Mouse (Mus musculus): ENCODE data around the gene Rnf114. TPM values are rescaled to one million over a fixed set of nuclear protein-coding genes. Genes with fewer than 3 reads are reported as not detected.

Rnf114 gene
- polyA plus RNA-seq, 1 experiment = 101 TPM

- peak; percentile 30; the same call in 1 of the 2 replicates for TF ChIP-seq CTCF (IDR thresholded peaks at IDR 0.05; ENCODE audit: borderline replicate concordance, insufficient read depth, low read depth, low read length)
- TF ChIP-seq POLR2A (IDR thresholded peaks at IDR 0.05; ENCODE audit: borderline replicate concordance, insufficient read depth, low read length) = no peak
Measured at GRCm38 (mm10) chr2:167450647-167451046, 41.8 kb upstream of the Rnf114 start.

DNA sequence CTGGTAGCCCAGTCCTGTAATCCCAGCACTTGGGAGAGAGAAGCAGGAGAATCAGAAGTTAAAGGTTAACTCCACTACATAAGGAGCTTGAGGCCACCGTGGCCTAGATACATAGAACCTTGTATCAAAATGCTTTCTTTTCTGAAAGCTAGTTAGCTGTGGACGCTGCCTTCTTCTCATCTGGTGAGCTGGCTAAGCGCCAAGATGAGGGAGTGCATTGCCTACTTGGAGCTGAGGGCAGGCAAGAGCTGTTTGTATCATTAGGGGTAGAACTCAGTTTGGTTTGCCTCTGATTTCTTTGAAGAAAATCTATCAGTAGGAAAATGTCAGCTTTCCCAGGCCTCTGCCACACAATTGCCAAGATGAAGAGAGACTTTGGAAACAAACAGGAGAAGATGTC lies 38.6 kb upstream of the Rnf114 start:
- DNase-seq = peak; percentile 64 to 70

More at GRCm38 (mm10) chr2:167450647-167451046, 41.8 kb upstream of the Rnf114 start:
- no peaks in the 10 kb centered on the region for H3K27me3 ChIP-seq (ENCODE audit: control insufficient read depth, insufficient read depth, low read length)
- H3K4me3 ChIP-seq (replicated peaks; ENCODE audit: insufficient read depth, low read depth, low read length) = no peak overlapping the region
- H3K4me1 ChIP-seq (ENCODE audit: control insufficient read depth, insufficient read depth, low read length) = peaks cover 56% of the 10 kb centered on the region
- H3K27ac ChIP-seq (ENCODE audit: insufficient read depth, low read length) = peak overlapping the region; percentile 82
- DNase-seq = peak; percentile 67 to 68
- 38% methylated on average over 8 of the region's 8 CpGs for WGBS

DNA sequence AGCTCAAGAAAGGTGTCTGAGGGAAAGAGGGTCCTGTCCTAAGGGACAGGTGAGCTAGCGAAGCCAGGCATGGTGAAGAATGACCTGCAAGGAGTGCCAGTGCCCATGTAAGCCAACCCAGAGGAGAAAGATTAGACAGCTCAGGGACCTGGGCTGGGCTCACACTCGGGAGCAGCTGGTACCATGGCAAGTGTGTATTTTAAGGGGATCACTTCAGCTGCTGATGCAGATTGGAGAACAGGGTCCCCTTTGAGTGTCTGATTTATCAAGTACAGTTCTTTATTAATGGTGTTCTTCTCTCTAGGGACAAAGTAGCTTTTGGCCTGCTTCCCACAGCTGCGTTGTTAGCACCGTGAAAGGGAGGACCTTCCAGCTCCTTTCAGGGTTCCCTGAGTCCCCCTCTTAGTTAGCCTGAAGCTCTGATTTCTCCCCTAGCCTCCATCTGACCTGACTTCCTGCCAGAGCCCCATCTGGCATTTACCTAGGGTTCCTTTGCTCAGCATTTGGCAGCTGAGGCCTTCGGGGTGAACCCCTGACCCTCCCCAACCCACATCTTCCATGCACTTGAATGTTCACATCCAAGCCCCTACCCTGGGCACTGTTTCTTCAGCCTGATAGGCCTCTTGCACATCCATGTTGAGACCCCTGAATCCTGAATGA lies 36.0 kb upstream of the Rnf114 start:
- no peak for TF ChIP-seq CTCF (IDR thresholded peaks at IDR 0.05; ENCODE audit: borderline replicate concordance, insufficient read depth, low read depth, low read length)
- no peak for TF ChIP-seq POLR2A (IDR thresholded peaks at IDR 0.05; ENCODE audit: borderline replicate concordance, insufficient read depth, low read length)
- peaks cover 58% of the 10 kb centered on the region for H3K4me1 ChIP-seq (ENCODE audit: control insufficient read depth, insufficient read depth, low read length)
- peak; percentile 72 to 73 for DNase-seq
- H3K27me3 ChIP-seq (ENCODE audit: control insufficient read depth, insufficient read depth, low read length) = no peaks in the 10 kb centered on the region
- WGBS = 18% methylated on average over 5 of the region's 5 CpGs
- peak overlapping the region; percentile 93 for H3K27ac ChIP-seq (ENCODE audit: insufficient read depth, low read length)
- no peak overlapping the region for H3K4me3 ChIP-seq (replicated peaks; ENCODE audit: insufficient read depth, low read depth, low read length)

More for the DNA sequence above, 38.6 kb upstream of the Rnf114 start:
- Histone ChIP-seq H3K4me1 (ENCODE audit: control insufficient read depth, insufficient read depth, low read length) (peaks cover 64% of the 10 kb centered on the region), H3K27ac (ENCODE audit: insufficient read depth, low read length) (0 out of 2 replicates have a peak overlapping the region, but pooled peaks have one; percentile 24), H3K27me3 (ENCODE audit: control insufficient read depth, insufficient read depth, low read length) (no peaks in the 10 kb centered on the region), H3K4me3 (replicated peaks; ENCODE audit: insufficient read depth, low read depth, low read length) (no peak overlapping the region)
- no peak for TF ChIP-seq POLR2A (IDR thresholded peaks at IDR 0.05; ENCODE audit: borderline replicate concordance, insufficient read depth, low read length)
- TF ChIP-seq CTCF (IDR thresholded peaks at IDR 0.05; ENCODE audit: borderline replicate concordance, insufficient read depth, low read depth, low read length) = no peak
- WGBS = 10% methylated on average over 3 of the region's 3 CpGs

GRCm38 (mm10) chr2:167457213-167457612 lies 35.2 kb upstream of the Rnf114 start:
- TF ChIP-seq POLR2A (IDR thresholded peaks at IDR 0.05; ENCODE audit: borderline replicate concordance, insufficient read depth, low read length) = peak; percentile 32; the same call in 1 of the 2 replicates
- no peak for TF ChIP-seq CTCF (IDR thresholded peaks at IDR 0.05; ENCODE audit: borderline replicate concordance, insufficient read depth, low read depth, low read length)
- peaks cover 62% of the 10 kb centered on the region for H3K4me1 ChIP-seq (ENCODE audit: control insufficient read depth, insufficient read depth, low read length)
- peak; percentile 87 to 95 for DNase-seq
- H3K27ac ChIP-seq (ENCODE audit: insufficient read depth, low read length) = peak overlapping the region; percentile 96
- 13% methylated on average over 9 of the region's 9 CpGs for WGBS
- no peak overlapping the region for H3K4me3 ChIP-seq (replicated peaks; ENCODE audit: insufficient read depth, low read depth, low read length)
- H3K27me3 ChIP-seq (ENCODE audit: control insufficient read depth, insufficient read depth, low read length) = no peaks in the 10 kb centered on the region

- TF ChIP-seq CTCF (IDR thresholded peaks at IDR 0.05; ENCODE audit: borderline replicate concordance, insufficient read depth, low read depth, low read length) (no peak), POLR2A (IDR thresholded peaks at IDR 0.05; ENCODE audit: borderline replicate concordance, insufficient read depth, low read length) (no peak)
- peak in 1 of 2 experiments; percentile 49 for DNase-seq
- H3K4me1 ChIP-seq (ENCODE audit: control insufficient read depth, insufficient read depth, low read length) = peaks cover 63% of the 10 kb centered on the region
- H3K27ac ChIP-seq (ENCODE audit: insufficient read depth, low read length) = peak overlapping the region; percentile 96
- 25% methylated on average over 3 of the region's 3 CpGs for WGBS
- no peaks in the 10 kb centered on the region for H3K27me3 ChIP-seq (ENCODE audit: control insufficient read depth, insufficient read depth, low read length)
- H3K4me3 ChIP-seq (replicated peaks; ENCODE audit: insufficient read depth, low read depth, low read length) = no peak overlapping the region
Measured at GRCm38 (mm10) chr2:167458548-167458947, 33.9 kb upstream of the Rnf114 start.

- Histone ChIP-seq H3K27me3 (ENCODE audit: control insufficient read depth, insufficient read depth, low read length) (no peaks in the 10 kb centered on the region), H3K4me3 (replicated peaks; ENCODE audit: insufficient read depth, low read depth, low read length) (no peak overlapping the region), H3K4me1 (ENCODE audit: control insufficient read depth, insufficient read depth, low read length) (peaks cover 57% of the 10 kb centered on the region), H3K27ac (ENCODE audit: insufficient read depth, low read length) (peak overlapping the region; percentile 96)
- TF ChIP-seq POLR2A (IDR thresholded peaks at IDR 0.05; ENCODE audit: borderline replicate concordance, insufficient read depth, low read length) (peak; percentile 45; the same call in 1 of the 2 replicates), CTCF (IDR thresholded peaks at IDR 0.05; ENCODE audit: borderline replicate concordance, insufficient read depth, low read depth, low read length) (no peak)
- peak; percentile 83 to 91 for DNase-seq
- 12% methylated on average over 6 of the region's 6 CpGs for WGBS
Measured at GRCm38 (mm10) chr2:167459071-167459865, 33.2 kb upstream of the Rnf114 start.

DNA sequence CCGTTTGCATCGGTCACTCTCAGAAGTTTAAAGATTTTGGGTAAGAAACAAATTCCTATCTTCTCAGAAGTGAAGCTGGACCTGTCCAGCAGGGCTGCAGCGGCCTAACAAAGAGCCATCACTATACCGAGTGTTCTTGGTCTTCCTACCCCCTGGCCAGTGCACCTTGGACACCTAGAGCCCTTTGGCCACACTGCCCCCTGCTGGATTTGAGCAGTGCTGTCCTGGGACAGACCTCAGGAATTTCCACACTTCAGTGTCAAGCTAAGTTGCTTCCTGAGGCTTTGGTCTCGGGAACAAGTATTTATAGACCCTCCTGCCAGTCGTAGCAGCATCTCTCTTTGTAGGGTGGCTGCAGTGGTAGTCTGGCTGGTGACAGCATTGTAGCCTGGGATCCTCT lies 29.5 kb upstream of the Rnf114 start:
- TF ChIP-seq CTCF (IDR thresholded peaks at IDR 0.05; ENCODE audit: borderline replicate concordance, insufficient read depth, low read depth, low read length) = peak; percentile 90
- TF ChIP-seq POLR2A (IDR thresholded peaks at IDR 0.05; ENCODE audit: borderline replicate concordance, insufficient read depth, low read length) = no peak
- Histone ChIP-seq H3K4me1 (ENCODE audit: control insufficient read depth, insufficient read depth, low read length) (peaks cover 36% of the 10 kb centered on the region), H3K27ac (ENCODE audit: insufficient read depth, low read length) (peak overlapping the region; percentile 12; the same call in 1 of the 2 replicates), H3K4me3 (replicated peaks; ENCODE audit: insufficient read depth, low read depth, low read length) (no peak overlapping the region), H3K27me3 (ENCODE audit: control insufficient read depth, insufficient read depth, low read length) (no peaks in the 10 kb centered on the region)
- 38% methylated on average over 6 of the region's 6 CpGs for WGBS
- peak; percentile 83 to 86 for DNase-seq
